Mouse (Mus musculus): Measurements from ENCODE around the gene Thap4. TPM values are rescaled to one million over a fixed set of nuclear protein-coding genes. Genes with fewer than 3 reads are reported as not detected.

Thap4 gene
- polyA plus RNA-seq, 1 experiment from 2014 or later = 13.0 TPM

- TF ChIP-seq CTCF (IDR thresholded peaks at IDR 0.05; ENCODE audit: low read depth) = no peak
- TF ChIP-seq EP300 (IDR thresholded peaks at IDR 0.05; ENCODE audit: low read depth) = no peak
- Histone ChIP-seq H3K4me1 (ENCODE audit: insufficient read depth) (0 out of 2 replicates have a peak, but pooled peaks cover 3% of the 10 kb centered on the region), H3K9me3 (ENCODE audit: low read length) (no peaks in the 10 kb centered on the region), H3K27ac (ENCODE audit: low read depth) (peak overlapping the region; percentile 41; the same call in 1 of the 2 replicates), H3K4me2 (ENCODE audit: low read depth, low read length) (peak overlapping the region; percentile 38), H3K27me3 (ENCODE audit: insufficient read depth, low read length) (no peaks in the 10 kb centered on the region), H3K4me3 (ENCODE audit: low read depth, low read length) (no peak overlapping the region), H3K36me3 (replicated peaks; ENCODE audit: insufficient read depth, low read length) (no peaks in the 10 kb centered on the region), H3K9ac (replicated peaks) (no peak overlapping the region)
- DNase-seq (no peak), ATAC-seq (peak; percentile 79)
- 62% methylated on average over 3 of the region's 3 CpGs for WGBS (ENCODE audit: insufficient replicate concordance)
Measured at GRCm38 (mm10) chr1:93693502-93693901, 61.2 kb downstream of the Thap4 start.

GRCm38 (mm10) chr1:93692773-93693172 is 61.9 kb downstream of the Thap4 start:
- H3K4me1 ChIP-seq (ENCODE audit: insufficient read depth) = 0 out of 2 replicates have a peak, but pooled peaks cover 3% of the 10 kb centered on the region
- DNase-seq (no peak), ATAC-seq (no peak)
- no peaks in the 10 kb centered on the region for H3K36me3 ChIP-seq (replicated peaks; ENCODE audit: insufficient read depth, low read length)
- TF ChIP-seq EP300 (IDR thresholded peaks at IDR 0.05; ENCODE audit: low read depth) (no peak), CTCF (IDR thresholded peaks at IDR 0.05; ENCODE audit: low read depth) (no peak)
- no peaks in the 10 kb centered on the region for H3K9me3 ChIP-seq (ENCODE audit: low read length)
- WGBS (ENCODE audit: insufficient replicate concordance) = 60% methylated on average over 9 of the region's 9 CpGs
- H3K4me2 ChIP-seq (ENCODE audit: low read depth, low read length) = no peak overlapping the region
- H3K9ac ChIP-seq (replicated peaks) = no peak overlapping the region
- H3K27ac ChIP-seq (ENCODE audit: low read depth) = peak overlapping the region; percentile 41; the same call in 1 of the 2 replicates
- H3K4me3 ChIP-seq (ENCODE audit: low read depth, low read length) = no peak overlapping the region
- H3K27me3 ChIP-seq (ENCODE audit: insufficient read depth, low read length) = no peaks in the 10 kb centered on the region

- 46% methylated on average over 10 of the region's 10 CpGs for WGBS (ENCODE audit: insufficient replicate concordance)
- no peaks in the 10 kb centered on the region for H3K27me3 ChIP-seq (ENCODE audit: insufficient read depth, low read length)
- H3K27ac ChIP-seq (ENCODE audit: low read depth) = no peak overlapping the region
- H3K9ac ChIP-seq (replicated peaks) = no peak overlapping the region
- 0 out of 2 replicates have a peak, but pooled peaks cover 3% of the 10 kb centered on the region for H3K4me1 ChIP-seq (ENCODE audit: insufficient read depth)
- peak; percentile 56 for ATAC-seq
- no peaks in the 10 kb centered on the region for H3K36me3 ChIP-seq (replicated peaks; ENCODE audit: insufficient read depth, low read length)
- H3K9me3 ChIP-seq (ENCODE audit: low read length) = no peaks in the 10 kb centered on the region
- DNase-seq = no peak
- no peak overlapping the region for H3K4me2 ChIP-seq (ENCODE audit: low read depth, low read length)
- TF ChIP-seq CTCF (IDR thresholded peaks at IDR 0.05; ENCODE audit: low read depth) (no peak), EP300 (IDR thresholded peaks at IDR 0.05; ENCODE audit: low read depth) (no peak)
- H3K4me3 ChIP-seq (ENCODE audit: low read depth, low read length) = no peak overlapping the region
Measured at GRCm38 (mm10) chr1:93691786-93692357, 62.8 kb downstream of the Thap4 start.

GRCm38 (mm10) chr1:93691106-93691505 is 63.6 kb downstream of the Thap4 start:
- peaks cover 10% of the 10 kb centered on the region; the same call in 1 of the 2 replicates for H3K4me1 ChIP-seq (ENCODE audit: insufficient read depth)
- WGBS (ENCODE audit: insufficient replicate concordance) = 86% methylated on average over 8 of the region's 8 CpGs
- no peak overlapping the region for H3K4me2 ChIP-seq (ENCODE audit: low read depth, low read length)
- DNase-seq = no peak
- H3K27ac ChIP-seq (ENCODE audit: low read depth) = no peak overlapping the region
- peaks cover 6% of the 10 kb centered on the region for H3K27me3 ChIP-seq (ENCODE audit: insufficient read depth, low read length)
- no peak for ATAC-seq
- H3K4me3 ChIP-seq (ENCODE audit: low read depth, low read length) = no peak overlapping the region
- H3K36me3 ChIP-seq (replicated peaks; ENCODE audit: insufficient read depth, low read length) = no peaks in the 10 kb centered on the region
- TF ChIP-seq EP300 (IDR thresholded peaks at IDR 0.05; ENCODE audit: low read depth) (no peak), CTCF (IDR thresholded peaks at IDR 0.05; ENCODE audit: low read depth) (no peak)
- no peaks in the 10 kb centered on the region for H3K9me3 ChIP-seq (ENCODE audit: low read length)
- H3K9ac ChIP-seq (replicated peaks) = no peak overlapping the region

- ATAC-seq = no peak
- H3K4me2 ChIP-seq (ENCODE audit: low read depth, low read length) = no peak overlapping the region
- H3K36me3 ChIP-seq (replicated peaks; ENCODE audit: insufficient read depth, low read length) = no peaks in the 10 kb centered on the region
- H3K4me3 ChIP-seq (ENCODE audit: low read depth, low read length) = no peak overlapping the region
- peaks cover 18% of the 10 kb centered on the region; the same call in 1 of the 2 replicates for H3K4me1 ChIP-seq (ENCODE audit: insufficient read depth)
- H3K27ac ChIP-seq (ENCODE audit: low read depth) = no peak overlapping the region
- 75% methylated on average over 7 of the region's 7 CpGs for WGBS (ENCODE audit: insufficient replicate concordance)
- DNase-seq = no peak
- H3K27me3 ChIP-seq (ENCODE audit: insufficient read depth, low read length) = peaks cover 17% of the 10 kb centered on the region
- H3K9ac ChIP-seq (replicated peaks) = no peak overlapping the region
- no peaks in the 10 kb centered on the region for H3K9me3 ChIP-seq (ENCODE audit: low read length)
- TF ChIP-seq CTCF (IDR thresholded peaks at IDR 0.05; ENCODE audit: low read depth) (no peak), EP300 (IDR thresholded peaks at IDR 0.05; ENCODE audit: low read depth) (no peak)
Measured at GRCm38 (mm10) chr1:93689901-93690496, 64.7 kb downstream of the Thap4 start.

- Histone ChIP-seq H3K27me3 (ENCODE audit: insufficient read depth, low read length) (peaks cover 32% of the 10 kb centered on the region), H3K27ac (ENCODE audit: low read depth) (no peak overlapping the region), H3K9ac (replicated peaks) (no peak overlapping the region), H3K9me3 (ENCODE audit: low read length) (no peaks in the 10 kb centered on the region), H3K36me3 (replicated peaks; ENCODE audit: insufficient read depth, low read length) (no peaks in the 10 kb centered on the region), H3K4me2 (ENCODE audit: low read depth, low read length) (no peak overlapping the region), H3K4me1 (ENCODE audit: insufficient read depth) (peaks cover 15% of the 10 kb centered on the region; the same call in 1 of the 2 replicates), H3K4me3 (ENCODE audit: low read depth, low read length) (no peak overlapping the region)
- no peak for TF ChIP-seq CTCF (IDR thresholded peaks at IDR 0.05; ENCODE audit: low read depth)
- no peak for TF ChIP-seq EP300 (IDR thresholded peaks at IDR 0.05; ENCODE audit: low read depth)
- 62% methylated on average over 8 of the region's 8 CpGs for WGBS (ENCODE audit: insufficient replicate concordance)
- DNase-seq = no peak
- ATAC-seq = no peak
Measured at GRCm38 (mm10) chr1:93688154-93688553, 66.5 kb downstream of the Thap4 start.
